Mouse (Mus musculus) liver, embryonic 14.5 days (tissue): ENCODE data around the gene Gxylt2.

Experiments used
- CTCF ChIP-seq: IDR thresholded peaks from 2 replicates; pipeline ENCODE4 v1.5.1; 2016; ENCODE audit warnings: antibody characterized with exemption, low read depth, control low read depth
- EP300 ChIP-seq: IDR thresholded peaks from 2 replicates; pipeline ENCODE4 v1.6.1; 2016; ENCODE audit warnings: antibody characterized with exemption, low read depth

DNA sequence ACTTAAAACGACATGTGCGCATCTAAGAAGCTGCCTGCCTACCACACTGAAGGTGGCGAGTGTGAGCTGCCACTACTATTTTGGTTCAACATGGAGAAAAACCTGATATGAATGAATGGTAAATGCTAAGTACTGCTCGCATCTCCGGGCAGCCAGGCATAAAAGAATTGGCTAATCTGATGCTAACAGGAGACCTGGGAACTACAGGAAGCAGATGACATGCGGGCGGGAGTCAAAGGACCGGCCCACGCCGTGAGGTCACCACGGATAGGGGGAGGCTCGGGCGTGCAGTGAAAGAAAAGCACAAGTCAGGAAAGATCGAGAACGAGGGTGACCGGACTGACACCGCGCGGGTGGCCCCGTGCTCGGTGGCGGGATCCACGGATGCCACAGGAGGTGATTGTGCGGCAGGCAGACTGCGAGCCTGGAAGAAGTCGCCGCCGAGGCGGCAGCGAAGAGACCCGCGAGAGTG lies 34.1 kb upstream of the Gxylt2 start:
- TF ChIP-seq EP300 (peak; percentile 8; the same call in 1 of the 2 replicates), CTCF (peak; percentile 11; the same call in 1 of the 2 replicates)
